Mouse (Mus musculus) embryonic facial prominence, embryonic 11.5 days (tissue): ENCODE results near the gene Ganc. TPM values are rescaled to one million over a fixed set of nuclear protein-coding genes. Genes with fewer than 3 reads are reported as not detected.

Experiments
- polyA plus RNA-seq: library from polyadenylated mRNA; unstranded; fragments of >200 nt; fragmentation: Nextera tagmentation; extraction: Ambion mirVana; gene quantifications from 2 replicates; pipeline ENCODE4 v1.2.1, GENCODE M21; 2014

Gene Ganc
- polyA plus RNA-seq, 1 experiment from 2014 or later = 5.6 TPM

Other genes with a start within 250 kb of the Ganc start
- gene Ehd4, start 249.3 kb upstream of the Ganc start, polyA plus RNA-seq = 11.9 and 13.7 TPM in 2 replicates
- gene Pla2g4e, start 158.6 kb upstream of the Ganc start, polyA plus RNA-seq = not detected in 2 replicates
- gene Pla2g4d, start 114.7 kb upstream of the Ganc start, polyA plus RNA-seq = 0.08 TPM in 1 of 2 replicates, not detected in the other
- not detected in 2 replicates for gene Pla2g4f, start 89.7 kb upstream of the Ganc start, polyA plus RNA-seq
- 26.8 and 30.9 TPM in 2 replicates for gene Vps39, start 50.8 kb upstream of the Ganc start, polyA plus RNA-seq
- 8.0 and 10.4 TPM in 2 replicates for gene Tmem87a, start 217 bp downstream of the Ganc start, polyA plus RNA-seq
- gene Capn3, start 52.1 kb downstream of the Ganc start, polyA plus RNA-seq = 2.3 and 4.9 TPM in 2 replicates
- 55.9 and 59.2 TPM in 2 replicates for gene Zfp106, start 159.9 kb downstream of the Ganc start, polyA plus RNA-seq
- 62.0 and 66.4 TPM in 2 replicates for gene Snap23, start 163.8 kb downstream of the Ganc start, polyA plus RNA-seq
- gene Haus2, start 205.5 kb downstream of the Ganc start, polyA plus RNA-seq = 33.3 and 33.8 TPM in 2 replicates
- gene Lrrc57, start 205.6 kb downstream of the Ganc start, polyA plus RNA-seq = 26.0 and 27.0 TPM in 2 replicates
- 3.4 and 3.7 TPM in 2 replicates for gene Stard9, start 225.2 kb downstream of the Ganc start, polyA plus RNA-seq